Mouse (Mus musculus): ENCODE data around the gene Tmem200a. TPM values are rescaled to one million over a fixed set of nuclear protein-coding genes. Genes with fewer than 3 reads are reported as not detected.
"Not testable (repeated sequence)": the region's sequence is repeated elsewhere in the genome, so short reads cannot be mapped to it uniquely, and the experiment has no call there.

The Tmem200a gene
- total RNA-seq, 2 experiments from 2014 or later, result 22.8 to 25.3 TPM

DNA sequence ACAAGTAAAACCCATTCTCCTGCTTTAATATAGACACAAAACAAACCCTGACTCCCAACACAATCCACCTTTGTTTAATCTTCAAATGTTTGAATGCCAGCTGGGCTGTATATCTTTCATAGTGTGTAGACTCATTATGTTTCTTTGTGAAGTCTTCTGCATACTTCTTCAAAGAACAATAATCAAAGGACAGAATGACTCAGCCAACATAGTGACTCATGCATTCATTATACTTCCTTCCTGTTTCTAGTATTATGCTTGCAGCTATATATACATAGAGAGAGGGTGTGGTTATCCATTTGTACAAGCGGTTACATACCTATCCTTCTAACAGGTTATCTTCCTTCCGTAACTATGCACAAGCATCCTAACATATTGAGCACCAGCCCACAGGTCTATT lies 160.7 kb downstream of the Tmem200a start:
- intact Hi-C loops (cut with DNase I), result no loop called here
- no peak for DNase-seq (ENCODE audit: low spot score in 2 of 2)

DNA sequence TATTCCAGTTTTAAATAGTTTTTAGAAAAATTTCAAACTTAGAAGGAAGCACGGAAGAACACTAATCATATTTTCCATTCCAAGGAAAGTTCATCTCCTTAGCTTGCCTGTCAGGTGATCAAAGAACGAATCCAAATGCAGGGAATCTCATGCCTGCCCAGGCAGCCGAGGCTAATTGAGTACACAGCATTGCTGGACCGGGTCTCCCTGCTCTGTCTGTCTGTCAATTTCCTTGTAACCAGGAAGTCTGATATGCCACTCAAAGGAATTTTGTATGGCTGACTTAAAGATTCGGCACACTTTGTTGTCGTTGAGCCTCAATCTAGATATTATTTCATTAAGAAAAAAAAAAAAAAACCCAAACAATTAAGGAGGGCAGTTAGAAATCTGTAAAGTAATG lies 168.6 kb downstream of the Tmem200a start:
- intact Hi-C loops (cut with DNase I), result no loop called here
- no peak for DNase-seq (ENCODE audit: low spot score in 2 of 2)

DNA sequence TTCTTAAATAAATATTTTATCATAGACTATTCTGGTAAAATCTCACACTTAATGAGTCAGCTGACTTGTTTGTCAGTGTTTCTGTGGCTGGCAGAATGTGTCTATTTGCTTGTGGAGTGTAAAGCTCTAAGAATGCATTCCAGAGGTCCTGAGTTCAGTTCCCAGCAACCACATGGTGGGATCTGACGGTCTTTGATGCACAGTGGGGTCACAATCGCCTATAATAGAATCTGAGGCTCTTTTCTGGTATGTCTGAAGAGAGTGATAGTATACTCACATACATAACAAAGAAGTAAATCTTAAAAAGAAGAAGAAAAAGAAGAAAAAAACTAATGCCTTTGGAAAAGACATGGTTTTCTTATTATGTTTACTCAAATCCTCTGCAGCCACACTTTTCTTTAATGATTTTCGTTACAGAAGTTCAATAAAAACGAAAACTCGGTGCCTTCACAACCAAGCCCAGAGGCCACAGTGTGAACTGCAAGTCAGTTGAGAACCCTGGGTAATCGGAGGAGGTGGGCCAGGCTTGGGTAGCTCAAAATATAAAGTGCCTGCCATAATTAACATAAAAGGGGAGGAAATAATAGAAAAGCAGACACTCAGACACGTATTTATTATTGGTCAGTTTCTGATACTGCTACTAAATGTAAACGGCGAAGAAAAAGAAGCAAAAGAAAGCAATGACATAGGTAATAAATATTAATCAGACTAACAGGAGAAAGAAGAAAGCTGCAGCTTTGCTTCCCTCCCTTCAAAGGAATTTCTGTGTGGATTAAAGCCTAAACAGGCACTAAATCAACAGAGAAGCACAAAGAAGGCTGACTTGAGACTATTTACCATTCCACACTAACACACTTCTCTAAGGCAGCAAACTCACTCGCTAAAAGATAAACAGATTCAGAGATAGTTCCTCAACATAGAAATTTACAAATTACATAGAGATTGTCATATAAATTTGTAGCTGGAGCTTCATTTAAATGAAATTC lies 170.5 kb downstream of the Tmem200a start:
- intact Hi-C loops (cut with DNase I), result no loop called here
- no peak for DNase-seq (ENCODE audit: low spot score in 2 of 2)

DNA sequence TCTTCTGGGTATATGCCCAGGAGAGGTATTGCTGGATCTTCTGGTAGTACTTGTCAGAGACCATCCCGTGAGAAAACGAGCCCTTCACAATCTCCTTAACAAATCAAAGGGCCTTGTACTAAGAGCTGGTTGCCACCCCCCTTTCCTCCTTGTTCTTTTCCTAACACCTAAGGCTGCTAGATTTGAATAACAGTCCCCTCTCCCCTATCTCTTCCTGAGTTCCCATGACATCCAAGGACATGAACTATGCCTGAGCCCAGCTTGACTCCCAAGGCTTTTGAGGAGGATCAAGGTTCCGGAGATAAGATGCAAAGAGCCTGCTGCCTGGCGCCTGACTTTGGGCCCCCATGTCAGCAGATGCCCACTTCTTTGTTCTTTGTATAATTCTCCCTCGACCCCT lies 184.7 kb downstream of the Tmem200a start:
- DNase-seq (ENCODE audit: low spot score in 2 of 2); intact Hi-C loops (cut with DNase I): not testable (repeated sequence)

DNA sequence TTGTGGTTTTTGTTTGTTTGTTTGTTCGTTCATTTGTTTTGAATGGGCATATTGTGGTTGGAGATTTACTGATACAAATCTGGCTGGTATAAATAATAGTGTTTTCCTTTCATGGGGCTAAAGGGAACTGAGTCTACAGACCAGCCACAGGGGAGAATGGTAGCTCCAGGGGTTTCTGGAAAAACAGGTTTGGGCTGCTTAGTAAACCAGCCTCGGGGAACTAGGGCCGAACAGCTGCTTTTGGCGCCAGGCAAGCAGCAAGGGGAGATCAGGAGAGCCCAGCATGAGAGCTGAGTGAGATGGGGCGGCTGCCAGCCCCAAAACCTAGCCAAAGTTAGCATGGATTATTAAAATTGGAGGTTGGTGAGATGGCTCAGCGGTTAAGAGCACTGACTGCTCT lies 191.6 kb downstream of the Tmem200a start:
- intact Hi-C loops (cut with DNase I), result no loop called here
- DNase-seq (ENCODE audit: low spot score in 2 of 2), result no peak

DNA sequence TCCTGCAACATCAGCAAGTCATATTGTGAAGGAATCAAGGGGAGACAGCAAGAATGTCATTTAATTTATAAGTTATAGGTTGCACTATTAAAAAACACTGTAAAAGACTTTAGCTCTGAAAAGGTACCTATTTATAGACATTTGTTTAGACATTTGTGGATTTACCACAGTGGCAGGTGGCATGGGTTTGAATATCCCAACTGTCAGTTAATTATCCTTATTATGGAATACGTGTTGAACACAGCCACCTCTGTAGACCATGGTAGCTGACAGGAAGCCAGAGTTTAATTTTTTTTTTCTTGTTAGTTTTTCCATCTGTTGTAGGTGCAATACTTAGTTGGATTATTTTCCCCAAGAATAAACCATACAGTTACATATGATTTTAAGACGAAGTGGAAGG lies 194.3 kb downstream of the Tmem200a start:
- intact Hi-C loops (cut with DNase I), result no loop called here
- no peak for DNase-seq (ENCODE audit: low spot score in 2 of 2)

DNA sequence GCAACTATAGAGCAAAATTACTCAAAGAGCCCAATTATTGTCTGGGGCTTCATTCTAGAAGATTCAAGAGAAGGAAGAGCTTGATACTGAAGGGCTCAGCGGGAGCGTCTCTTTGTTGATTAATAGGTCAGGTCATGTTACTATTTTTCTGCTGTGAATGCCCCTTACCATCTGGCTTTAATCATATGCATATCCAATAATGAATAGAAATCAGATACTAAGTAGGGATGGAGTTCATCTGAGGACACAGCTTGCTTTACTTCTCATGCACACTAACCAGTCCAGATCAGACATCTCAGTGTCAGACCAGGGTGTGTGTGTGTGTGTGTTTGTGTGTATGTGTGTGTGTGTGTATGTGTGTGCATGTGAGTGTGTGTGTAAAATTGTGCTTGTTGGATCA lies 201.1 kb downstream of the Tmem200a start:
- DNase-seq (ENCODE audit: low spot score in 2 of 2), result no peak
- intact Hi-C loops (cut with DNase I), result no loop called here

DNA sequence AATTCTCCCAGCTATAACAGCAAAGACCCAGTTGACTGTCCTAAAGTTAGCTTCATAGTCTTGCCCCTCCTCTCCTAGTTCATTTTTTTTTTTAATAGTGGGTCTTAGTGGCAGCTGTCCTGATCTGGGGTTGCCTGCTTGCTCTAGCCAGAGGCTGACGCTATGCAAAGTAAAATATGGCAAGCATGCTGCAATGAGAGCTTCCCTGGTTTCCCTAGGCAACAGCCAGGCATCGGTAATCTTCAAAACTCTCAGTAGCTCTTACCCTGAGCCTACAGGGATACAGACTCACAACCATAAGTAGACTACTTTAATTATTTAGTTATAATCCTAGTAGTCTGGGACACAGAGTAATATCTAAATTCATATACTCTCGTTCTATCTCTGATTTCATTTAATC lies 202.0 kb downstream of the Tmem200a start:
- DNase-seq (ENCODE audit: low spot score in 2 of 2), result no peak

DNA sequence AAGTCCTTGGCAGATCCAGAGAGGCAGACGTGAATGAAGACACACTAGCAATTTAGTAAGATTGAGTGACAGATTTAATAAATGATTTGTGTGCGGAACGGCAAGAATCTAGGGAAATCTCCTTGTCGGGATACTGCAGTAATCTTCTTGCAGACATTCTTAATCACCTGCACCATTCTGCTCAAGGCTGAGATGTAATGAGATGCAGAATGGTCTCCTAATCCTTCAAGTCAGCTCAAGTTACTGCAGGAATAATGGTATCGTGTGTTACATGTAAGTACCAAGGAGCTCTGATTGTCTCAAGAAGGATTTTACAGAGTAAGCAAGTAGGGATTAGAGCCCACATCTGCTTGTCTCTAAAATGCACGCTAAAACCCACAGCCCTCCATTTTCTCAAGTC lies 210.1 kb downstream of the Tmem200a start:
- no peak for DNase-seq (ENCODE audit: low spot score in 2 of 2)
- intact Hi-C loops (cut with DNase I), result no loop called here

More for the DNA sequence above, 202.0 kb downstream of the Tmem200a start:
- intact Hi-C loops (cut with DNase I), result no loop called here

Other genes starting within 250 kb of the Tmem200a start
- 1 to 10 TPM; 1.5 to 2.0 TPM for gene Gm9767, start 797 bp downstream of the Tmem200a start, total RNA-seq (2021)
- gene Samd3, start 150.7 kb upstream of the Tmem200a start, total RNA-seq (2021), result 1 to 10 TPM; 1.4 to 3.5 TPM

All from left cerebral cortex, postnatal 14 days (tissue).